Mouse (Mus musculus): Measurements from ENCODE around the gene Cfap99. TPM values are rescaled to one million over a fixed set of nuclear protein-coding genes. Genes with fewer than 3 reads are reported as not detected.
A peak's percentile ranks its signal among the peaks of the same experiment; 100 is the strongest.

The Cfap99 gene
- polyA plus RNA-seq, 1 experiment from 2014 or later, result not detected

DNA sequence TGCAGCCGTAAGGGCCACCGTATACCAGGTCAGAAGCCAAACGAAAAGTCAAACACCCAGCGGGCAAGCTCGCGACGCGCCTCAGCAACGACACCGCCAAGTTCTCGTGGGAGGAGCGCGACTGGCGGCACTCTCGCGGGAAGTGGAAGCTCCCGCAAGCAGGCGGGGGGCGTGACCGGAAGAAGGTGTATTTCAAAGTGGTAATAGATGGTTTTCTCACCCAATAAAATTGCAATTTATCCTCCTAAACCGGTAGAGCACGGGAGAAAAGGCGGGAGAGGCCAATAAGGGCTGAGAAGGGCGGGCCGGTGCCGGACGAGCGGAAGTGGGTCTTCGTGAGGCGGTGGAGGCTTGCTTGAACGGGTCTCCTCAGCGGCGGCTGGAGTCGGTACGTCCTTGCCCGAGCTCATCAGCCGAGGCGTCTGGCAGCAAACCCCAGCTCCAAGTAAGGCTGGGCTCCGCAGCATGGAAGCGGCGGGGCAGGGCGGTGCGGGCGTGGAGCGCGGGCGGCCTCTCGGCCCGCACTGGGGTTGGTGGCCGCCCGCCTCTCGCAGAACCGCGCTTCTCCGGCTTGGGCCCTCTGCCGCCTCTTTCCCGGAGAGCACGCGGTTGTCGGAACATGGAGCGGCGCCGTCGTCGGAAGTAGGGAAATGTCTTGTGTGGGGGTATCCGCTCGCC, 47.8 kb downstream of the Cfap99 start, which contains the start of gene Rnf4:
Gene Rnf4 (plus strand): TSS at position 193 of the 678 bp plus-strand sequence.
- WGBS, result under 1% methylated on average over 63 of the region's 67 CpGs
- Histone ChIP-seq H3K9ac (replicated peaks) (peak within 1 kb of the TSS; percentile 99), H3K4me2 (replicated peaks) (peak within 1 kb of the TSS; percentile 92), H3K4me3 (replicated peaks) (peak within 1 kb of the TSS; percentile 99), H3K27me3 (no peaks in the 10 kb centered on the region), H3K27ac (peak within 1 kb of the TSS; percentile 94), H3K36me3 (0 out of 2 replicates have a peak, but pooled peaks cover 4% of the 10 kb centered on the region), H3K9me3 (no peaks in the 10 kb centered on the region), H3K4me1 (replicated peaks) (peaks cover 38% of the 10 kb centered on the region)
- ATAC-seq, result peak; percentile 99

DNA sequence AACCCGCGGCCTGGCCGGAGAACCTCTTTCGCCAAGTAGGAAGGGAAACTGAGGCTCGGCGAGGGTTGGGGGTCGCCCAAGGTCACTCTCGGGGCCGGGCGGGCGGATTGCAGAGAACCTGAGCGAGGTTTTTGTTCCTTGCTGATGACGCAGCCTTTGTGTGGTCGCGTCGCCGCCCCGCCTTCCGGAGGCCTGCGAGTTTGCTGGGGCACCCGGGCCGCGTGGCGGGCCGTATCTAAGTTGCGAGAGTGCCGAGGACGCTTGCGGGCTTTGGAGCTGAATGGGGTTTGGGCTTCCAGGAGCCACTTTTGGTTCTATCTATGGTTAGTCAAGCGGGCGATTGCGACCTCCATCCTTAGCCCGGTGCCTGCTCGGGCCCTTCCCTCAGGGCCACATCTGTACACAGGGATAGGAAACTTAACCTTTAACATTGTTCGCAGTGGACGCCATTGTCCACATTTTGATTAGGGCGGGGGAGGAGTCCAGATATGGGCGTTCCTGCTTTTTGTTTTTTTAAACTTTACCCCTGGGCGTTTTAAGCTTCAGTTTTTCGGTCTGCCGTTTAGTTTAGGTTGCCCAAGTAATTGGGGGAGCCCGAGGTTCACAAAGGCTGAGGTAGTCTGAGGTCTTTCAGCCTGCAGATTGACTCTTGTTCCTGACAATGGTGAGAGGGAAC, 48.5 kb downstream of the Cfap99 start:
- 0 out of 2 replicates have a peak, but pooled peaks cover 4% of the 10 kb centered on the region for H3K36me3 ChIP-seq
- under 1% methylated on average over 42 of the region's 42 CpGs for WGBS
- peaks cover 38% of the 10 kb centered on the region for H3K4me1 ChIP-seq (replicated peaks)
- no peaks in the 10 kb centered on the region for H3K9me3 ChIP-seq
- H3K9ac ChIP-seq (replicated peaks), result peak overlapping the region; percentile 99
- peak; percentile 10 for ATAC-seq
- H3K27me3 ChIP-seq, result no peaks in the 10 kb centered on the region
- peak overlapping the region; percentile 94 for H3K27ac ChIP-seq
- H3K4me3 ChIP-seq (replicated peaks), result peak overlapping the region; percentile 99
- peak overlapping the region; percentile 92 for H3K4me2 ChIP-seq (replicated peaks)

DNA sequence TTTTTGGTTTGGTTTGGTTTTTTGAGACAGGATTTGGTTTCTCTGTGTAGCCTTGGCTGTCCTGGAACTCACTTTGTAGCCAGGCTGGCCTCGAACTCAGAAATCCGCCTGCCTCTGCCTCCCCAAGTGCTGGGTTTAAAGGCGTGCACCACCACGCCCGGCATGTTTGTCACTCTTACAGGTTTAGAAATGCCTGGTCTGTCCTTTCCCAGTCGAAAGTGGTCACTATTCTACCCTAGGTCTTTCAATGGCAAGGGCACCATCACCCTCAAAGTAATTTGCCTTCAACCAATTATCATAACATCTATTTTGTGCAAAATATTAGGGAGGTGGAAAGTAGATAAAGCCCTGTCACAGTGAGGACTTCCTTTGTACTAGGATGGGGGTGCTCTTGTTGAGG, 51.8 kb downstream of the Cfap99 start:
- Histone ChIP-seq H3K9me3 (no peaks in the 10 kb centered on the region), H3K4me3 (replicated peaks) (no peak overlapping the region), H3K9ac (replicated peaks) (no peak overlapping the region), H3K27me3 (no peaks in the 10 kb centered on the region), H3K4me2 (replicated peaks) (no peak overlapping the region), H3K4me1 (replicated peaks) (peaks cover 36% of the 10 kb centered on the region), H3K36me3 (peaks cover 26% of the 10 kb centered on the region), H3K27ac (no peak overlapping the region)
- ATAC-seq, result no peak
- 97% methylated on average over 6 of the region's 6 CpGs for WGBS

- no peak for ATAC-seq
- Histone ChIP-seq H3K36me3 (peaks cover 89% of the 10 kb centered on the region), H3K4me1 (replicated peaks) (no peaks in the 10 kb centered on the region), H3K9ac (replicated peaks) (no peak overlapping the region), H3K9me3 (no peaks in the 10 kb centered on the region), H3K4me3 (replicated peaks) (no peak overlapping the region), H3K27me3 (no peaks in the 10 kb centered on the region), H3K4me2 (replicated peaks) (no peak overlapping the region), H3K27ac (no peak overlapping the region)
- 96% methylated on average over 3 of the region's 3 CpGs for WGBS
Measured at GRCm38 (mm10) chr5:34352084-34352631, 63.8 kb downstream of the Cfap99 start.

DNA sequence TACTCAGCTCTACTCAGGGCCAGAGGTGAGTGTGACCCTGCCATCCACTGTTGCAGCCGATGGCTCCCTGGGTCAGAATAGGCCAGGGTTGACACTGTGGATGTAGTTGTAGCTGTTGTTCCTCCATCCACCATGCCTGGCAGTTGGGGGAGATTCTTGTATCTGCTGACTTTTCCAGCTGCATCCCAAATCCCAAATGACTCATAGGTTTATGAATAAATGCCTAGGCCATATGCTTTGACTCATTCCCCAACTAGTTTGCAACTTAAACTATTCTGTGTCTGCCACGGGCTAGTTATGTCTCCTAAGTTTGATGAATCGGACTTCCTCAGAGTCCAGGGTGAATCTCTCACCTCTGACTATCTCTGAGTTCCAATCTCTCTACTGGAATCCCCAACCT, 71.9 kb downstream of the Cfap99 start:
- Histone ChIP-seq H3K4me2 (replicated peaks) (no peak overlapping the region), H3K27ac (no peak overlapping the region), H3K4me1 (replicated peaks) (no peaks in the 10 kb centered on the region), H3K9me3 (no peaks in the 10 kb centered on the region), H3K36me3 (peaks cover 46% of the 10 kb centered on the region), H3K9ac (replicated peaks) (no peak overlapping the region), H3K27me3 (no peaks in the 10 kb centered on the region), H3K4me3 (replicated peaks) (no peak overlapping the region)
- no peak for ATAC-seq
- WGBS, result 96% methylated on average over 3 of the region's 3 CpGs

DNA sequence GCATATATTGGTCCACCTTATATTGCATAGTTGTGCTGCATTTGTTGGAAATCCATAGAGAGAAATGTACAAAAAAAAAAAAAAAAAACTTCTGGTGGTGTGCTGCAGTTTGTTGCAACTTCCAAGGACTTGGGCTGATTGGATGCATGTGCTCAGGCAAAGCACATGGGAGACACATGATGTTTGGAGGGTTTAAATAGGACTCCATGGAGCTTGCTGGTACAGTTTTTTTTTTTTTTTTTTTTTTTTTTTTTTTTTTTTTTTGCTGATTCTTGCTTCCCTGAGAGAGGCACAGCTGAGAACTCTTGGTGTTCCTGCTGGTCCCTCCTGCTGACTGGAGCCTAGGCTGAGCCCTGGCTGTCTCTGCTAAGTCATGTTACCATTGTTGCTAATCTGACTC, 74.7 kb downstream of the Cfap99 start:
- H3K4me3 ChIP-seq (replicated peaks), result no peak overlapping the region
- no peaks in the 10 kb centered on the region for H3K27me3 ChIP-seq
- no peak for ATAC-seq
- peaks cover 26% of the 10 kb centered on the region for H3K36me3 ChIP-seq
- no peaks in the 10 kb centered on the region for H3K9me3 ChIP-seq
- H3K27ac ChIP-seq, result no peak overlapping the region
- no peak overlapping the region for H3K4me2 ChIP-seq (replicated peaks)
- H3K9ac ChIP-seq (replicated peaks), result no peak overlapping the region
- H3K4me1 ChIP-seq (replicated peaks), result no peaks in the 10 kb centered on the region

DNA sequence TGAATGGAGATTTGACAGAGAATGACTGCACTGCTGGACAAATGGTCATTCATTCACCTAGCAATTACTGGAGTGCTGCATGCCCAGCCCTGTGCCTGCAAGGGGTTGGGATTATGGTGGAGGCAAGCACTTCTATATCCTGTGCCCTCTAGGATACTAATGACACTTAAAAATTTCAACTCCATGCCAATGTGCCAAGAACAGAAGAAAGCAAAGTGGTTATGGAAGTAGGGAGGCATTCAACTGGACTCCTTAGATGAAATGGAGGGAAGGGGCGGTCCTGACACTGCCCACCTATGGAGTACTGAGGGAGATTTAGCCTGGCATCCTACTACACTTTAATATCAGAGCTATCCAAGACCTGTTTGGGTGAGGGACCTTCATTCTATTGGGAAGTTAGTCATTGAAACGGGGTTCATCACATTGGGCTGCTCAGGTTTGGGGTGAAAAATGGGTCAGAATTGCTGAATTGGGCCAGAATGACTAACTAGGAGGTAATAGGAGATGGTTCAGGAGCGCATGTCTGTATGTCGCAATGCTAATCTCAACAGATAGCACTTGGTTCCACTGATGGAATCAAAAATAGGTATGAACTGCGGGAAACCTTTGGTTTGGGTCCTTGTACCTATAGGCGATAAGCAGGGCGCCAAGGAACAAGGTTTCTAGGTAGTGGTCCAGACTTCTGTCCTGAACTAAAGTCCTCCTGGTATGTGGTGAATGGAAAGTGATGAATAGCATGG, 80.3 kb downstream of the Cfap99 start:
- 0 out of 2 replicates have a peak, but pooled peaks cover 2% of the 10 kb centered on the region for H3K36me3 ChIP-seq
- no peaks in the 10 kb centered on the region for H3K9me3 ChIP-seq
- peak overlapping the region; percentile 74 for H3K9ac ChIP-seq (replicated peaks)
- H3K4me3 ChIP-seq (replicated peaks), result peak overlapping the region; percentile 94
- no peaks in the 10 kb centered on the region for H3K27me3 ChIP-seq
- ATAC-seq, result peak; percentile 4; the same call in 1 of the 2 replicates
- WGBS, result 69% methylated on average over 7 of the region's 7 CpGs
- H3K27ac ChIP-seq, result peak overlapping the region; percentile 90
- peak overlapping the region; percentile 65 for H3K4me2 ChIP-seq (replicated peaks)
- H3K4me1 ChIP-seq (replicated peaks), result peaks cover 32% of the 10 kb centered on the region

- Histone ChIP-seq H3K4me1 (replicated peaks) (peaks cover 35% of the 10 kb centered on the region), H3K27ac (peak within 1 kb of the TSS; percentile 90), H3K4me3 (replicated peaks) (peak within 1 kb of the TSS; percentile 94), H3K27me3 (no peaks in the 10 kb centered on the region), H3K9me3 (no peaks in the 10 kb centered on the region), H3K4me2 (replicated peaks) (peak within 1 kb of the TSS; percentile 74), H3K36me3 (0 out of 2 replicates have a peak, but pooled peaks cover 1% of the 10 kb centered on the region), H3K9ac (replicated peaks) (peak within 1 kb of the TSS; percentile 98)
- peak; percentile 100 for ATAC-seq
- WGBS, result under 1% methylated on average over 54 of the region's 64 CpGs
Measured at GRCm38 (mm10) chr5:34369341-34370021, 81.1 kb downstream of the Cfap99 start, which contains the start of gene Fam193a. Gene Fam193a (plus strand): TSS chr5:34369933.

GRCm38 (mm10) chr5:34370022-34370823, 81.8 kb downstream of the Cfap99 start:
- peak overlapping the region; percentile 94 for H3K4me3 ChIP-seq (replicated peaks)
- ATAC-seq, result no peak
- WGBS, result 2% methylated on average over 58 of the region's 114 CpGs

DNA sequence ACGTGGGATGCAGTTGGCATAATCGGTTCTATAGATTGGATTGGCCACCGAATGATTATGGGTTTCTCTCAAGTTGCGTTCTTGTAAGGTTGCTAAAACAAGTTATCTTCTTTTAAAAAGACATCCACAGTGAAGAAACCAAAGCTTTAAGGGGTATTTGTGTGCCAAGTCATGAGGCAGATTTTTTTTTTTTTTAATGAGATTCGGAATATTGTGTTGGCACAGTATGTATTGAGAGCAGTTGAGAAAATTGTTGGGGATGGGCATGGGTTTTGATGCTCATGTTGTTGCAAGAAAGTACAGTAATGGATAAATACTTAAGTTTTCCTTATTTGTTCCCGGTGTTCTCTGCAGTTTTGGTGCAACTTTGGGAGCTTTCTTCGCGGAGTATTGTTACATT, 82.4 kb downstream of the Cfap99 start:
- H3K27me3 ChIP-seq, result no peaks in the 10 kb centered on the region
- H3K4me3 ChIP-seq (replicated peaks), result peak overlapping the region; percentile 94
- peaks cover 40% of the 10 kb centered on the region for H3K4me1 ChIP-seq (replicated peaks)
- WGBS, result 31% methylated on average over 8 of the region's 8 CpGs
- no peak for ATAC-seq
- H3K4me2 ChIP-seq (replicated peaks), result peak overlapping the region; percentile 74
- H3K9me3 ChIP-seq, result no peaks in the 10 kb centered on the region
- H3K9ac ChIP-seq (replicated peaks), result peak overlapping the region; percentile 98
- peak overlapping the region; percentile 86; the same call in 1 of the 2 replicates for H3K27ac ChIP-seq
- H3K36me3 ChIP-seq, result no peaks in the 10 kb centered on the region

More at GRCm38 (mm10) chr5:34370022-34370823, 81.8 kb downstream of the Cfap99 start:
- no peaks in the 10 kb centered on the region for H3K36me3 ChIP-seq
- H3K27ac ChIP-seq, result peak overlapping the region; percentile 86
- H3K9me3 ChIP-seq, result no peaks in the 10 kb centered on the region
- H3K27me3 ChIP-seq, result no peaks in the 10 kb centered on the region
- peak overlapping the region; percentile 98 for H3K9ac ChIP-seq (replicated peaks)
- peaks cover 40% of the 10 kb centered on the region for H3K4me1 ChIP-seq (replicated peaks)
- peak overlapping the region; percentile 74 for H3K4me2 ChIP-seq (replicated peaks)

All from midbrain, embryonic 13.5 days (tissue).